Mouse (Mus musculus): ENCODE measurements around the gene Adap2.

- TF ChIP-seq CTCF (conservative IDR thresholded peaks at IDR 0.05 in 1 of 2, IDR thresholded peaks at IDR 0.05 in 1 of 2; ENCODE audit: low read depth in 2 of 2, low read length in 2 of 2) (no peak), MEF2A (IDR thresholded peaks at IDR 0.05; ENCODE audit: borderline replicate concordance, low read depth, low read length) (no peak), E2F4 (IDR thresholded peaks at IDR 0.05; ENCODE audit: insufficient replicate concordance, low read depth, low read length) (no peak), ELF1 (IDR thresholded peaks at IDR 0.05; ENCODE audit: low read depth, low read length) (no peak), UBTF (IDR thresholded peaks at IDR 0.05; ENCODE audit: low read depth, low read length) (no peak), MAX (IDR thresholded peaks at IDR 0.05; ENCODE audit: low read length) (no peak), EP300 (IDR thresholded peaks at IDR 0.05; ENCODE audit: low read length) (no peak), MAZ (IDR thresholded peaks at IDR 0.05; ENCODE audit: low read depth, low read length) (no peak), MYC (IDR thresholded peaks at IDR 0.05; ENCODE audit: low read depth, low read length) (no peak), USF2 (conservative IDR thresholded peaks at IDR 0.05; ENCODE audit: low read depth, low read length) (no peak), POLR2A (IDR thresholded peaks at IDR 0.05; ENCODE audit: low read depth, low read length) (no peak), KAT2A (IDR thresholded peaks at IDR 0.05; ENCODE audit: insufficient replicate concordance, low read length) (no peak), SIN3A (IDR thresholded peaks at IDR 0.05; ENCODE audit: low read length) (no peak)
These were observed 2.9 kb downstream of the Adap2 start for GRCm38 (mm10) chr11:80156841-80157240.

All from CH12.LX (cell line).